11 mouse cellular contexts compared by ENCODE assay signal in the genomic region with DNA sequence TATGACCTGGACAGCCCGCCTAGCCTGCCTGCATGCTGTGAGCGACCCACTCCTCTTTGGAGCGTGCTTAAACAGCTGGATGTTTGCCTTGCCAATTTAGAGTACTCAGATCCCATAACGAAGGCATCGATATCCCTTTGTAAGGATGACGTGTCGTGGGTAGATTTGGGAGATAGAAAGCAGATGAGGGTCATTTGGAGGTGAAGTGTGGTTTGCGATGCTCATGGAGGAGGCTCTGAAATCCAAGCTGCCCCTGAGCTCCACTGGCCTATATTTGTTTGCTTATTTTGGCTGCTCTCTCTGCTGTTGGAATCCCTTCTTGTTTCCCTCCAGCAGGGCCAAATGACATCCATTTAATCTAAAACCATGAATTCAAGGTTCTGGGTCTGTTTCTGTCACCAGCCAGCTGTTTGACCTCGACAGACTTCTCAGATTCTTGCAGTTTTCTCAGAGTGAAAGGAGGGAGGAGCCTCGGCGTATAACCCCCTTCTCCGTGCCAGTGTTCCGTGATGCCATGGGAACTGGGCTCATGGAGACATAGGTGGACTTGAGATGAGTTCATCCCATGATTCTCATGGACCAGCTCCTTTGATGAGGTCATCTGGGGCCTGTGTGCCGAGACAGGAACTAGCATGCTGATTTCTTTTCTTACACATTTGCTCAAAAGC.
DNase-seq lines count a peak whose midpoint lies in the region; ATAC-seq lines count a peak whose summit lies in the region.
"Had no signal": no experiment of that assay in that cellular context is flagged by ENCODE, and none has a peak within 500 bp of the region (broad histone marks: within the 10 kb centered on the region; RNA-seq: fewer than 3 reads in every experiment).

No protein-coding gene starts in this region.

- ATAC-seq in limb, embryonic 12.5 days (ENCODE audit: insufficient number of reproducible peaks, insufficient read depth, low FRiP score, low TSS enrichment, low read depth): no peak

- no peaks in the 10 kb centered on the region for H3K36me3 ChIP-seq in limb, embryonic 12.5 days
- H3K36me3 ChIP-seq in midbrain, embryonic 10.5 days: no peaks in the 10 kb centered on the region
- H3K36me3 ChIP-seq: neural tube, embryonic 12.5 days had no signal

- intact Hi-C loops in heart, postnatal 14 days (cut with DNase I): no loop called here

- H3K27ac ChIP-seq in limb, embryonic 12.5 days: peak overlapping the region; percentile 73
- H3K27ac ChIP-seq in midbrain, embryonic 10.5 days (replicated peaks): no peak overlapping the region
- H3K27ac ChIP-seq: neural tube, embryonic 12.5 days had no signal

- H3K4me2 ChIP-seq in limb, embryonic 12.5 days: no peak overlapping the region
- H3K4me2 ChIP-seq: neural tube, embryonic 12.5 days had no signal

- 46% methylated on average over 14 of the region's 14 CpGs for WGBS in limb, embryonic 12.5 days
- 68% methylated on average over 14 of the region's 14 CpGs for WGBS in midbrain, embryonic 10.5 days

- 0 out of 2 replicates have a peak, but pooled peaks cover 10% of the 10 kb centered on the region for H3K27me3 ChIP-seq in limb, embryonic 12.5 days
- H3K27me3 ChIP-seq in midbrain, embryonic 10.5 days (ENCODE audit: low read depth, poor library complexity, severe bottlenecking): 0 out of 2 replicates have a peak, but pooled peaks cover 26% of the 10 kb centered on the region
- H3K27me3 ChIP-seq: neural tube, embryonic 12.5 days had no signal

- DNase-seq in adrenal gland, adult 8-10 months: peak; percentile 6
- no peak for DNase-seq in adrenal gland, postnatal 25 days
- DNase-seq in adrenal gland, postnatal 10 days: peak; percentile 31
- peak; percentile 30 to 40 for DNase-seq in heart, postnatal 14 days
- DNase-seq in midbrain, embryonic 10.5 days (ENCODE audit: low spot score): no peak
- no peak for DNase-seq in cerebellum, adult 8-10 months
- no peak for DNase-seq in layer of hippocampus, adult 18-20 months (ENCODE audit: low spot score in 2 of 2)
- DNase-seq: cerebellum, postnatal 36 days; left cerebral cortex, postnatal 4 days had no signal

- no peaks in the 10 kb centered on the region for H3K9me3 ChIP-seq in limb, embryonic 12.5 days
- no peaks in the 10 kb centered on the region for H3K9me3 ChIP-seq in midbrain, embryonic 10.5 days (replicated peaks)
- H3K9me3 ChIP-seq: neural tube, embryonic 12.5 days had no signal

- H3K4me3 ChIP-seq in limb, embryonic 12.5 days (replicated peaks): no peak overlapping the region
- H3K4me3 ChIP-seq in midbrain, embryonic 10.5 days: no peak overlapping the region
- H3K4me3 ChIP-seq: neural tube, embryonic 12.5 days had no signal

- H3K9ac ChIP-seq in limb, embryonic 12.5 days (replicated peaks): no peak overlapping the region
- H3K9ac ChIP-seq: neural tube, embryonic 12.5 days had no signal

- H3K4me1 ChIP-seq in limb, embryonic 12.5 days (replicated peaks): peaks cover 50% of the 10 kb centered on the region
- peaks cover 22% of the 10 kb centered on the region for H3K4me1 ChIP-seq in midbrain, embryonic 10.5 days

Comparison
In these comparisons a context has a peak if more than half of its experiments do, and no peak if none do; other contexts are left out.
1. DNase-seq: peak in adrenal gland, adult 8-10 months (single experiment), adrenal gland, postnatal 10 days (single experiment) and heart, postnatal 14 days (2 of 2); none in adrenal gland, postnatal 25 days (single experiment), midbrain, embryonic 10.5 days (single experiment), cerebellum, adult 8-10 months (single experiment) and layer of hippocampus, adult 18-20 months (0 of 2).